Mouse (Mus musculus): ENCODE results near the gene Msl1. TPM values are rescaled to one million over a fixed set of nuclear protein-coding genes. Genes with fewer than 3 reads are reported as not detected.
A peak's percentile ranks its signal among the peaks of the same experiment; 100 is the strongest.

Gene Msl1
- polyA plus RNA-seq, 1 experiment from 2014 or later, result 33.6 TPM

GRCm38 (mm10) chr11:98794469-98795014 lies 774 bp upstream of the Msl1 start:
- peak overlapping the region; percentile 94 for H3K4me3 ChIP-seq
- no peaks in the 10 kb centered on the region; the same call in 1 of the 2 replicates for H3K36me3 ChIP-seq (replicated peaks)
- peak overlapping the region; percentile 100 for H3K9ac ChIP-seq
- peak overlapping the region; percentile 99 for H3K27ac ChIP-seq
- H3K27me3 ChIP-seq (replicated peaks), result no peaks in the 10 kb centered on the region
- H3K9me3 ChIP-seq, result no peaks in the 10 kb centered on the region
- ATAC-seq (replicated peaks), result peak; percentile 48
- under 1% methylated on average over 30 of the region's 30 CpGs for WGBS
- peaks cover 48% of the 10 kb centered on the region for H3K4me1 ChIP-seq
- peak overlapping the region; percentile 98 for H3K4me2 ChIP-seq

GRCm38 (mm10) chr11:98795714-98796514 lies 598 bp downstream of the Msl1 start:
- H3K9ac ChIP-seq, result peak overlapping the region; percentile 100
- H3K9me3 ChIP-seq, result no peaks in the 10 kb centered on the region
- H3K27ac ChIP-seq, result peak overlapping the region; percentile 99
- peaks cover 44% of the 10 kb centered on the region for H3K4me1 ChIP-seq
- under 1% methylated on average over 71 of the region's 74 CpGs for WGBS
- H3K4me3 ChIP-seq, result peak overlapping the region; percentile 94
- H3K36me3 ChIP-seq (replicated peaks), result peaks cover 9% of the 10 kb centered on the region; the same call in 1 of the 2 replicates
- ATAC-seq (replicated peaks), result peak; percentile 55
- H3K4me2 ChIP-seq, result peak overlapping the region; percentile 98
- H3K27me3 ChIP-seq (replicated peaks), result no peaks in the 10 kb centered on the region

DNA sequence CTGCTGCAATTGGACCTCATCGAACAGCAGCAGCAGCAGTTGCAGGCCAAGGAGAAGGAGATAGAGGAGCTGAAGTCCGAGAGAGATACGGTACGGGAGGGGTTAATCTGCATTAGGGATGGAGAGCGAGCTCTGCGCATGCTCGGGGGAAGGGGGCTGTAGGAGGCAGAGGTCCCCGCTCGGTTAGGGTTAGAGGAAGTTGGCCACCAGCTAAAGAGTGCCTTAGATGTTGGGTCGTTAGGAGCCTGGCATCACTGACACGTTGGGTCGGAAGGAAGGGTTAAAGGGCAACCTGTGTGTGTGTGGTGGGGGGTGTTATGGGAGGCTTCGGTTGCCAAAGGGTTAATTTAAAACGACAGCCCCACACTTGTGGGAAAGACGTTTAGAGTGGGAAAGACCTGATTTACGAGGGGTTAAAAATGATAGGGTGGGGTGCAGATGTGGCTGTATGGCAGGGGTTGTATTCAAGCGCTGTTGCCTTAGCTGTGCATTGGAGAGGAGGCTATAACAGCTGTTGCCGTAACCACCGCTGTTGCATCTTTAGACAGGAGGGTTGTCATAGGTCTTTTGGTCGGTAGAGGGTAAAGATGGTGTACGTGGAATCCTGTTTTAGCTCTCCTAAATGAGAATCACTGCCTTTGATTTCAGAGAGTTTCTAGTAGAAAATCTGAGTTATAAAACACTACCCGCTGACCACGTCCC lies 1.4 kb downstream of the Msl1 start:
- ATAC-seq (replicated peaks), result peak; percentile 55
- Histone ChIP-seq H3K27ac (peak overlapping the region; percentile 99), H3K9ac (peak overlapping the region; percentile 100), H3K36me3 (replicated peaks) (peaks cover 16% of the 10 kb centered on the region; the same call in 1 of the 2 replicates), H3K4me2 (peak overlapping the region; percentile 98), H3K27me3 (replicated peaks) (no peaks in the 10 kb centered on the region), H3K4me1 (peaks cover 44% of the 10 kb centered on the region), H3K4me3 (peak overlapping the region; percentile 94), H3K9me3 (no peaks in the 10 kb centered on the region)
- 2% methylated on average over 23 of the region's 23 CpGs for WGBS

DNA sequence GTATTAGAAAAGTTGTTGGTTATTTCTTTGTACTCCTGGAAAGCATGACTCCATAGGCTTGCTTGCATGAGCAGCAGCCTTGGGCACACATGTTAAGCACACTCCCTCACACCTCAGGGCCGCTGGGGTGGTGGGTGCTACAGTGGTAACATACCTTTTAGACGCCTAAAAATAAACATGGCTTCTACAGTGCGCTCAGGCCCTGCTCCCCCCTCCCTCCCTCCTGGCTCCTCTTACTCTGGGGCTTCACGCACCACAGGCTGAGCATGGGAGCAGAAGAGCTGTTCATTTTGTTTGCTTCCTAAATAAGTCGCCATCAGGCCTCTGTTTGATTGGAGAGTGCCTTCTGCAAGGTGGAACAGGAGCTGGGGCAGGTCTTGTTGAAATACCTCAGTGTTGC lies 2.0 kb downstream of the Msl1 start:
- ATAC-seq (replicated peaks), result no peak
- peaks cover 21% of the 10 kb centered on the region for H3K36me3 ChIP-seq (replicated peaks)
- H3K9ac ChIP-seq, result peak overlapping the region; percentile 100
- no peaks in the 10 kb centered on the region for H3K27me3 ChIP-seq (replicated peaks)
- H3K4me3 ChIP-seq, result peak overlapping the region; percentile 94
- 14% methylated on average over 5 of the region's 5 CpGs for WGBS
- H3K4me1 ChIP-seq, result peaks cover 43% of the 10 kb centered on the region
- H3K27ac ChIP-seq, result peak overlapping the region; percentile 99
- peak overlapping the region; percentile 98 for H3K4me2 ChIP-seq
- H3K9me3 ChIP-seq, result no peaks in the 10 kb centered on the region

- Histone ChIP-seq H3K4me2 (peak overlapping the region; percentile 98), H3K36me3 (replicated peaks) (peaks cover 27% of the 10 kb centered on the region), H3K4me1 (peaks cover 36% of the 10 kb centered on the region), H3K27me3 (replicated peaks) (no peaks in the 10 kb centered on the region), H3K4me3 (peak overlapping the region; percentile 94), H3K9me3 (no peaks in the 10 kb centered on the region), H3K27ac (no peak overlapping the region; the same call in 1 of the 2 replicates), H3K9ac (peak overlapping the region; percentile 100)
- 38% methylated on average over 4 of the region's 4 CpGs for WGBS
- no peak for ATAC-seq (replicated peaks)
These were observed 2.6 kb downstream of the Msl1 start for GRCm38 (mm10) chr11:98797909-98798308.

- Histone ChIP-seq H3K9me3 (no peaks in the 10 kb centered on the region), H3K27me3 (replicated peaks) (no peaks in the 10 kb centered on the region), H3K27ac (no peak within 1 kb of the TSS), H3K9ac (no peak within 1 kb of the TSS), H3K4me2 (no peak within 1 kb of the TSS), H3K36me3 (replicated peaks) (peaks cover 63% of the 10 kb centered on the region), H3K4me3 (no peak within 1 kb of the TSS), H3K4me1 (peaks cover 8% of the 10 kb centered on the region; the same call in 1 of the 2 replicates)
- WGBS, result 94% methylated on average over 5 of the region's 5 CpGs
- no peak for ATAC-seq (replicated peaks)
These were observed 9.3 kb downstream of the Msl1 start, which contains the start of gene Casc3 for GRCm38 (mm10) chr11:98804605-98805004. Gene Casc3, plus strand, starts transcription at chr11:98804905.

DNA sequence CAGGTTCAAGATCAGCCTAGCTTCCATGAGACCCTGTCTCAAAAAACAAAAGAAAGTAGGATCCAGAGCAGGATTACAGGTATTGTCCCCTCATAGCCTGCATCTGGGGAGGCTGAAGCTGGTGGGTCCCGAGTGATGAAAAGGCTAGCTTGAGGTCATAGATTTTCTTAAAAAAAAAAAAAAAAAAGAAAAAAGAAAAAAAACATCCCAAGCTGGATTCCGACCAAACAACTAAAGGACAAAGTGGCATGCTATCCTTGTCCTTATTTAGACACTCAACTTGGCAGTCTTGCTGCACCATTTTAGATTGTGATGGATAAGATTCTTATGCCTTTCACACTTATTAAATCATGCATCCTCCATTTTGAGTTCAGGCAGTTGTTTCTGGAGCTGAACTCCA lies 13.1 kb downstream of the Msl1 start:
- Histone ChIP-seq H3K27ac (peak overlapping the region; percentile 99), H3K9ac (no peak overlapping the region)

GRCm38 (mm10) chr11:98809457-98810290 lies 14.4 kb downstream of the Msl1 start:
- H3K9ac ChIP-seq, result peak overlapping the region; percentile 98
- peak overlapping the region; percentile 65 for H3K4me2 ChIP-seq
- H3K9me3 ChIP-seq, result no peaks in the 10 kb centered on the region
- H3K4me1 ChIP-seq, result peaks cover 29% of the 10 kb centered on the region
- under 1% methylated on average over 84 of the region's 84 CpGs for WGBS
- H3K4me3 ChIP-seq, result peak overlapping the region; percentile 82
- peak overlapping the region; percentile 99 for H3K27ac ChIP-seq
- ATAC-seq (replicated peaks), result peak; percentile 98
- H3K27me3 ChIP-seq (replicated peaks), result no peaks in the 10 kb centered on the region
- H3K36me3 ChIP-seq (replicated peaks), result peaks cover 18% of the 10 kb centered on the region

More for the DNA sequence above, 13.1 kb downstream of the Msl1 start:
- ATAC-seq (replicated peaks), result no peak
- H3K36me3 ChIP-seq (replicated peaks), result peaks cover 31% of the 10 kb centered on the region
- H3K27me3 ChIP-seq (replicated peaks), result no peaks in the 10 kb centered on the region
- 73% methylated on average over 2 of the region's 2 CpGs for WGBS
- H3K9me3 ChIP-seq, result no peaks in the 10 kb centered on the region
- peak overlapping the region; percentile 65; the same call in 1 of the 2 replicates for H3K4me2 ChIP-seq
- H3K4me1 ChIP-seq, result peaks cover 27% of the 10 kb centered on the region
- H3K4me3 ChIP-seq, result no peak overlapping the region

DNA sequence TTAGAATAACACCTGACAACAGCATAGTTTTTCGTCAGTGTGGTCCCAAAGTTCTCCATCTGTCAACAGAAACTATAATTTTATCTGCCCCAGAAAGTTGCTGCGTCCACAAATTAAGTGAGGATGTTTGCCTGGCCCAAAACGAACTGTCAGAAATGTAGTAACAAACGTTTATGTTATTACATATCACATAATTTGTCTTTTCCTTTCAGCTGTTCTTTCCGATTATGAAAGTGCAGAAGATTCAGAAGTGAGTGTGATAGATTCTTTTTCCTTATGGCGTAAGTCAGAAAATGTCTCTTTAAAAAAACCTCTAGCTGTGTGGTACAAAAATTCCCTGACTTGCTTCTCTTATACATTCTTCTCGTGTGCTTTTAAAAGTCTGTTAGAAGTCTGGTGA lies 15.4 kb downstream of the Msl1 start:
- Histone ChIP-seq H3K9ac (peak overlapping the region; percentile 98), H3K27me3 (replicated peaks) (no peaks in the 10 kb centered on the region), H3K4me1 (peaks cover 29% of the 10 kb centered on the region), H3K36me3 (replicated peaks) (peaks cover 9% of the 10 kb centered on the region; the same call in 1 of the 2 replicates), H3K9me3 (no peaks in the 10 kb centered on the region), H3K27ac (peak overlapping the region; percentile 99; the same call in 1 of the 2 replicates), H3K4me2 (peak overlapping the region; percentile 65), H3K4me3 (peak overlapping the region; percentile 82)
- 84% methylated on average over 7 of the region's 7 CpGs for WGBS
- ATAC-seq (replicated peaks), result no peak

GRCm38 (mm10) chr11:98816706-98817239 lies 21.5 kb downstream of the Msl1 start:
- no peak overlapping the region for H3K4me3 ChIP-seq
- H3K9ac ChIP-seq, result no peak overlapping the region
- WGBS, result 98% methylated on average over 1 of the region's 1 CpGs
- no peaks in the 10 kb centered on the region for H3K27me3 ChIP-seq (replicated peaks)
- H3K9me3 ChIP-seq, result no peaks in the 10 kb centered on the region
- no peak overlapping the region for H3K4me2 ChIP-seq
- no peak for ATAC-seq (replicated peaks)
- peaks cover 7% of the 10 kb centered on the region for H3K4me1 ChIP-seq
- H3K27ac ChIP-seq, result no peak overlapping the region
- H3K36me3 ChIP-seq (replicated peaks), result peaks cover 32% of the 10 kb centered on the region

DNA sequence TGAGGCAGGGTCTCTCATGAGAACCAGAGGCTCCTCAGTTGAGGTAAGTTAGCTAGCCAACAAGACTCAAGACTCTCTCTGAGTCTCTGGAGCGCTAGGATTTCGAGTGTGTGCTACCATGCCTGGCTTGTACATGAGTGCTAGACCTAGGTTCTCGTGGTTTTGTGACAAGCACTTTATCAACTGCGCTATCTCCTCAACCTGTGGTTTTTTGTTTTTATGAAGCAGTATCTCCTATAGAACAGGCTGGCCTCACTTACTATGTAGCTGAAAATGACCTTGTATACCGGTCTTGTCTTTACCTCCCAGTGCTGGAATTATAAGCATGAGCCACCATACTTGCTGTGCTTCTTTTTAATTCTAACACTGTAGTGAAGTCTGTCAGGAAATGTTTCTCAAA lies 25.7 kb downstream of the Msl1 start:
- H3K4me1 ChIP-seq, result no peaks in the 10 kb centered on the region
- no peaks in the 10 kb centered on the region for H3K27me3 ChIP-seq (replicated peaks)
- no peak for ATAC-seq (replicated peaks)
- 94% methylated on average over 5 of the region's 5 CpGs for WGBS
- no peak overlapping the region for H3K9ac ChIP-seq
- no peak overlapping the region for H3K4me3 ChIP-seq
- H3K27ac ChIP-seq, result no peak overlapping the region
- no peaks in the 10 kb centered on the region for H3K9me3 ChIP-seq
- no peak overlapping the region for H3K4me2 ChIP-seq
- H3K36me3 ChIP-seq (replicated peaks), result peaks cover 50% of the 10 kb centered on the region
